Mouse (Mus musculus) gastrocnemius, postnatal 36 days (tissue): ENCODE measurements around the gene Vmn2r57. TPM values are rescaled to one million over a fixed set of nuclear protein-coding genes. Genes with fewer than 3 reads are reported as not detected.
"Not testable (repeated sequence)": the region's sequence is repeated elsewhere in the genome, so short reads cannot be mapped to it uniquely, and the experiment has no call there.

Experiments used
- DNase-seq, 2 experiments: peaks; one replicate each; pipeline ENCODE4 v3.0.0; 2022
- intact Hi-C: fragments of 180-260 bp; cut with DNase I; formaldehyde crosslinking; loops from one replicate; pipeline ENCODE4 v1.15.1; 2025
- long read RNA-seq, 2 experiments: library from polyadenylated mRNA; stranded (forward); transcript quantifications; one replicate each; pipeline ENCODE4 v2.0.0; 2021
- total RNA-seq, 2 experiments: library from RNA; stranded (reverse); gene quantifications; 2 replicates each; pipeline ENCODE4 v1.2.3; 2021

The Vmn2r57 gene
- total RNA-seq = under 1 TPM; 0.17 to 0.18 TPM
- long read RNA-seq, experiment 1 = 0 reads
- long read RNA-seq, experiment 2 = 0 reads

GRCm38 (mm10) chr7:41448596-41448995 is at the start of gene Vmn2r57:
TSS of gene Vmn2r57 (minus strand) at chr7:41448696.
- DNase-seq, intact Hi-C loops: not testable (repeated sequence)

DNA sequence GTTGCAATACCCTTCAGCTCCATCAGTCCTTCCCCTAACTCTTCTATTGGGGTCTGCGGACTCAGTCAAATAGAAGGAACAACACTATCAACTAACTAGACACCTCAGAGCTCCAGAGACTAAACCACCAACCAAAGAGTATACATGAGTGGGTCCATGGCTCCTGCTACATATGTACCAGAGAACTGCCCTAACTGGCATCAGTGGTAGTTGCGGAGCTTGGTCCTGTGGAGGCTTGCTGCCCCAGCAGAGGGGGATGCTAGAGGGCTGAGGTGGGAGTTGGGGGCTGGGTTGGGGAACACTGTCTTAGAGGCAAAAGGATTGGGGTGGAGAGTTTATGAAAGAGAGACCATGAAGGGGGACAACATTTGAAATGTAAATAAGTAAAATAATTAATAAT is 49.4 kb upstream of the Vmn2r57 start:
- intact Hi-C loops = no loop called here

GRCm38 (mm10) chr7:41451864-41452263 is 3.4 kb upstream of the Vmn2r57 start:
- intact Hi-C loops = no loop called here

More for the DNA sequence above, 49.4 kb upstream of the Vmn2r57 start:
- DNase-seq = no peak

DNA sequence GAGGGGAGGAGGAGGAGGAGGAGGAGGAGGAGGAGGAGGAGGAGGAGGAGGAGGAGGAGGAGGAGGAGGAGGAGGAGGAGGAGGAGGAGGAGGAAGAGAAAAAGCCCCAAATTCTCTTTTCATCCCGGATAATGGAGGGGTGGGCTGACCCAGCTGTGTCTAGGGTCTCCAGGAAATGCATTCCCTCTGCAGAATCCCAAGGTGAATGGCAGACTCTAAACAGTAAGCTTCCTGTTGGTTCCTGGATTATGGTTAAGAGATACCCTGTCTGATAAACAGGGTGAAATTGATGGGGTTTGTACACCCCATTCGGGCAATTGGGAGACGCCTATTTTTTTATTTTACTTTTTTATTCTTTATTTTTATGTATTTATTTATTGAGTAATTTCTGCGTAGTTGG is 54.4 kb downstream of the Vmn2r57 start:
- DNase-seq = no peak
- intact Hi-C loops = loop anchor here (10.0 kb wide), 2 partner anchors 201 to 241 kb away; partner anchors contain the start of genes 2610021A01Rik and Zfp788

More at GRCm38 (mm10) chr7:41451864-41452263, 3.4 kb upstream of the Vmn2r57 start:
- no peak for DNase-seq

GRCm38 (mm10) chr7:41393048-41393971 is 55.2 kb downstream of the Vmn2r57 start, which contains the start of gene AI987944:
TSS of gene AI987944 (minus strand) at chr7:41393379.
- intact Hi-C loops = loop anchor here (1.0 to 10.0 kb wide), 3 partner anchors 106 to 241 kb away; partner anchors contain the start of genes 2610021A01Rik, AW146154, Gm20449 and Zfp788
- peak; percentile 59 to 71 for DNase-seq

Other genes with a start within 250 kb of the Vmn2r57 start
- gene AI987944, start 55.3 kb downstream of the Vmn2r57 start, total RNA-seq = 10 to 100 TPM in 1 of 2 experiments, 1 to 10 TPM in 1; 9.5 to 10.4 TPM
- gene Gm20449, start 50.7 kb upstream of the Vmn2r57 start, total RNA-seq = not detected
- gene AW146154, start 51.2 kb upstream of the Vmn2r57 start, total RNA-seq = 1 to 10 TPM; 2.7 to 3.4 TPM
- not detected for gene Gm6871, start 125.0 kb upstream of the Vmn2r57 start, total RNA-seq
- 10 to 100 TPM in 1 of 2 experiments, 1 to 10 TPM in 1; 8.5 to 10.2 TPM for gene 2610021A01Rik, start 150.5 kb upstream of the Vmn2r57 start, total RNA-seq
- 1 to 10 TPM; 7.1 to 9.4 TPM for gene Zfp788, start 184.5 kb upstream of the Vmn2r57 start, total RNA-seq